Mouse (Mus musculus) bone marrow macrophage, adult 2 months (primary cell): ENCODE measurements around the gene Grid1.

Experiments
- CTCF ChIP-seq: IDR thresholded peaks from 2 replicates; pipeline ENCODE4 v1.5.1; 2012; ENCODE audit warnings: low read depth, mild to moderate bottlenecking, low read length, moderate library complexity
- POLR2A ChIP-seq: IDR thresholded peaks from 2 replicates; pipeline ENCODE4 v1.6.1; 2012; ENCODE audit warnings: mild to moderate bottlenecking, low read depth, low read length, borderline replicate concordance

- TF ChIP-seq CTCF (no peak), POLR2A (no peak)
These were observed 41.1 kb upstream of the Grid1 start for GRCm38 (mm10) chr14:34778760-34779159.
